Mouse (Mus musculus) liver, embryonic 15.5 days (tissue): ENCODE results near the gene Gm30302. TPM values are rescaled to one million over a fixed set of nuclear protein-coding genes. Genes with fewer than 3 reads are reported as not detected.

Experiments used
- ATAC-seq: fragments of 200-750 bp; cut with Nextera tagmentation; 2 replicates; pipeline ENCODE4 v1.8.0; 2017; ENCODE audit warnings: moderate number of reproducible peaks, mild to moderate bottlenecking, moderate library complexity; ENCODE audit not compliant: insufficient read depth
- H3K27ac ChIP-seq: fragments of 300-500 bp; sonication (generic); replicated peaks from 2 replicates; pipeline ENCODE4 v1.5.1; 2015; ENCODE audit warnings: mild to moderate bottlenecking, inconsistent platforms
- H3K27me3 ChIP-seq: fragments of 300-500 bp; sonication (generic); 2 replicates; pipeline ENCODE4 v1.6.1; 2015; ENCODE audit warnings: mild to moderate bottlenecking, inconsistent platforms
- H3K36me3 ChIP-seq: fragments of 300-500 bp; sonication (generic); replicated peaks from 2 replicates; pipeline ENCODE4 v1.6.1; 2015; ENCODE audit warnings: moderate library complexity, mild to moderate bottlenecking, inconsistent platforms
- H3K4me1 ChIP-seq: fragments of 300-500 bp; sonication (generic); replicated peaks from 2 replicates; pipeline ENCODE4 v1.6.1; 2015; ENCODE audit warnings: inconsistent platforms
- H3K4me2 ChIP-seq: fragments of 300-500 bp; sonication (generic); 2 replicates; pipeline ENCODE4 v1.6.1; 2015; ENCODE audit warnings: moderate library complexity, mild to moderate bottlenecking, inconsistent platforms
- H3K4me3 ChIP-seq: fragments of 300-500 bp; sonication (generic); replicated peaks from 2 replicates; pipeline ENCODE4 v1.5.1; 2015; ENCODE audit warnings: mild to moderate bottlenecking, inconsistent platforms
- H3K9ac ChIP-seq: fragments of 300-500 bp; sonication (generic); 2 replicates; pipeline ENCODE4 v1.6.1; 2015; ENCODE audit warnings: moderate library complexity, mild to moderate bottlenecking, inconsistent platforms
- H3K9me3 ChIP-seq: fragments of 300-500 bp; sonication (generic); replicated peaks from 2 replicates; pipeline ENCODE4 v1.6.1; 2016; ENCODE audit warnings: inconsistent platforms
- WGBS: fragments of 180-500 bp; shearing (Covaris S2); methylation state at CpG from one replicate; pipeline ENCODE4 v1.1.7; 2015; ENCODE audit warnings: mixed read lengths; ENCODE audit not compliant: insufficient replicate concordance; 5-methylcytosine and 5-hydroxymethylcytosine counted together
- polyA plus RNA-seq: library from polyadenylated mRNA; unstranded; fragments of >200 nt; fragmentation: Nextera tagmentation; extraction: Ambion mirVana; gene quantifications from 2 replicates; pipeline ENCODE4 v1.2.1, GENCODE M21; 2015

Gm30302 gene
- polyA plus RNA-seq, 1 experiment from 2014 or later: not detected

DNA sequence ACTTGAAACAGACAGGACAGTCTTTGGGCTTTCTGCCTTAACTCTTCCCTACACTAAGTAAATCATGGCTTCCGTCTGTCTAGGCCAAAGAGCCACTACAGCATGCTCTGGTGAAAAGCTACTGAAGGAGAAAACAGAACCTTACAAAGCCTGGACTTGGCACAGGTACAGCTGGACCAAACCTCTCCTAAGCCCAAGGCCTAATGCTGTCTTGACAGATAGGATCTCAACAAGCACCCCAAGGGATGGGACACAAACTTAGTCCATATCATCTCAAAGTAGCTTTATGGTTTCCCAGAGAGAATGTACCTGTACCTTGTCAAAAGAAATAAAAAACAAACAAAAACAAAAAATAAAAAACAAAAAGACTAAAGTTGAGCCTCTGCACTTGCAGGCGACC is 62.4 kb downstream of the Gm30302 start:
- H3K9ac ChIP-seq: no peak overlapping the region
- no peak for ATAC-seq
- no peak overlapping the region for H3K27ac ChIP-seq
- H3K36me3 ChIP-seq: peaks cover 42% of the 10 kb centered on the region
- H3K4me1 ChIP-seq: no peaks in the 10 kb centered on the region
- no peak overlapping the region for H3K4me3 ChIP-seq
- H3K27me3 ChIP-seq: no peaks in the 10 kb centered on the region
- H3K4me2 ChIP-seq: no peak overlapping the region
- no peaks in the 10 kb centered on the region for H3K9me3 ChIP-seq
- 76% methylated on average over 2 of the region's 2 CpGs for WGBS

Other genes starting within 250 kb of the Gm30302 start
- gene Omd, start 216.5 kb downstream of the Gm30302 start, polyA plus RNA-seq: 0.55 TPM in 2 replicates
- gene Ogn, start 191.0 kb downstream of the Gm30302 start, polyA plus RNA-seq: 3.7 and 4.3 TPM in 2 replicates
- 17.3 and 22.7 TPM in 2 replicates for gene Cenpp, start 146.2 kb downstream of the Gm30302 start, polyA plus RNA-seq
- 6.2 and 7.0 TPM in 2 replicates for gene Nol8, start 145.9 kb downstream of the Gm30302 start, polyA plus RNA-seq
- 46.3 and 49.2 TPM in 2 replicates for gene Iars, start 116.9 kb downstream of the Gm30302 start, polyA plus RNA-seq